18 mouse cellular contexts compared by ENCODE assay signal in the genomic region with DNA sequence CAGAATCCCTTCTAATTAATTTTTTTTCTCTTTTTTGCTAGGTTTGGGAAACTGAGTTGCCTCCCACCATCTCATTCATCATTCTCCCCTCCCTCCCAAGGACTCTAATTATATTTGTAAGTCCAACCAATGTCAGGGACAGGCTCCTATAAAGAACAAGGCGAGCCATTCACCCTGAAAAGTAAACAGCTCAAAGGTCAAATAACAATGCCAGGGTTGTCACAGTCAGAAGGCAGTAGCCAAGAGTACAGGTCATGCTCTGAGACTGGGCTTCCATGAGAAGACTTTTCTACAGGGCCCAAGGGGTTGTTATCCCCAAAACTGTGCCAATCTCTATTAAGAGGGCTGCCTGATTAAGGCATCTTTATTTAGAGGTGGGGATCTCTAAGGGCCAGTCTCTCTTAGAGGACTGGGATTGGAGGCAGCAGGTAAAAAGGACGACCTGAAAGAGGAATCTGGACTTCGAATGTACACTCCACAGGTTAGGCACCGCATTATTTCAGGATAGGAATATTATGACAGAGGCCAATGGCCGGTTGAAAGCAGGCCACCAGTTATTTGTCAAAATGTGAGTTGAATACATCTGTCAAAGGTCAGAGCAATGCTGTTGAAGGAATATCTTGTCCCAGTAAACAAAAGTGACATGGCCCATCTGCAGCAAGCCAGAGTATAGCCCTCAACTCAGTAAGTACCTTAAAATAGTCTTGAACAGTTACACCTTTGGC. TPM values are rescaled to one million over a fixed set of nuclear protein-coding genes. Genes with fewer than 3 reads are reported as not detected.
DNase-seq lines count a peak whose midpoint lies in the region; ATAC-seq and TF ChIP-seq lines count a peak whose summit lies in the region.
"Had no signal": no experiment of that assay in that cellular context is flagged by ENCODE, and none has a peak within 500 bp of the region (broad histone marks: within the 10 kb centered on the region; RNA-seq: fewer than 3 reads in every experiment).

A gene (plus strand): TSS at position 635 of the 725 bp plus-strand sequence.

- no peak for TF ChIP-seq EP300 in stomach, postnatal 0 days (optimal IDR thresholded peaks at IDR 0.05)

- H3K9me3 ChIP-seq in kidney, embryonic 16.5 days (ENCODE audit: low read length) = no peaks in the 10 kb centered on the region
- H3K9me3 ChIP-seq in liver, embryonic 15.5 days (replicated peaks) = no peaks in the 10 kb centered on the region
- H3K9me3 ChIP-seq in liver, embryonic 12.5 days (replicated peaks) = no peaks in the 10 kb centered on the region
- H3K9me3 ChIP-seq in stomach, postnatal 0 days (ENCODE audit: control insufficient read depth, low read length) = no peaks in the 10 kb centered on the region
- no peaks in the 10 kb centered on the region for H3K9me3 ChIP-seq in forebrain, embryonic 14.5 days (replicated peaks; ENCODE audit: control insufficient read depth, low read length)
- H3K9me3 ChIP-seq in hindbrain, embryonic 16.5 days (ENCODE audit: control insufficient read depth, low read length) = no peaks in the 10 kb centered on the region
- H3K9me3 ChIP-seq: embryonic facial prominence, embryonic 15.5 days; forebrain, embryonic 12.5 days; limb, embryonic 10.5 days had no signal

- H3K36me3 ChIP-seq in kidney, embryonic 16.5 days (ENCODE audit: insufficient read depth, low read length) = no peaks in the 10 kb centered on the region
- no peaks in the 10 kb centered on the region for H3K36me3 ChIP-seq in liver, embryonic 15.5 days (replicated peaks)
- no peaks in the 10 kb centered on the region for H3K36me3 ChIP-seq in liver, embryonic 12.5 days
- H3K36me3 ChIP-seq in stomach, postnatal 0 days (ENCODE audit: control insufficient read depth, insufficient read depth, low read length) = no peaks in the 10 kb centered on the region
- no peaks in the 10 kb centered on the region for H3K36me3 ChIP-seq in forebrain, embryonic 14.5 days (ENCODE audit: control insufficient read depth, insufficient read depth, low read length)
- H3K36me3 ChIP-seq in hindbrain, embryonic 16.5 days (ENCODE audit: control insufficient read depth, insufficient read depth, low read length) = no peaks in the 10 kb centered on the region
- H3K36me3 ChIP-seq: embryonic facial prominence, embryonic 15.5 days; forebrain, embryonic 12.5 days; limb, embryonic 10.5 days had no signal

- H3K4me3 ChIP-seq in kidney, embryonic 16.5 days (ENCODE audit: low read length) = no peak within 1 kb of the TSS
- H3K4me3 ChIP-seq in liver, embryonic 15.5 days (replicated peaks) = no peak within 1 kb of the TSS
- H3K4me3 ChIP-seq in liver, embryonic 12.5 days = no peak within 1 kb of the TSS
- H3K4me3 ChIP-seq in stomach, postnatal 0 days (ENCODE audit: low read depth, low read length) = no peak within 1 kb of the TSS
- no peak within 1 kb of the TSS for H3K4me3 ChIP-seq in forebrain, embryonic 14.5 days (ENCODE audit: low read depth, low read length)
- no peak within 1 kb of the TSS for H3K4me3 ChIP-seq in hindbrain, embryonic 16.5 days (ENCODE audit: low read length)
- H3K4me3 ChIP-seq: embryonic facial prominence, embryonic 15.5 days; forebrain, embryonic 12.5 days; limb, embryonic 10.5 days had no signal

- H3K27ac ChIP-seq in kidney, embryonic 16.5 days (ENCODE audit: low read length) = no peak within 1 kb of the TSS
- no peak within 1 kb of the TSS for H3K27ac ChIP-seq in liver, embryonic 15.5 days (replicated peaks)
- no peak within 1 kb of the TSS for H3K27ac ChIP-seq in liver, embryonic 12.5 days
- H3K27ac ChIP-seq in stomach, postnatal 0 days (replicated peaks) = no peak within 1 kb of the TSS; the same call in 1 of the 2 replicates
- H3K27ac ChIP-seq in forebrain, embryonic 14.5 days (ENCODE audit: low read depth, low read length) = no peak within 1 kb of the TSS
- H3K27ac ChIP-seq in hindbrain, embryonic 16.5 days (ENCODE audit: low read depth, low read length) = no peak within 1 kb of the TSS
- H3K27ac ChIP-seq: embryonic facial prominence, embryonic 15.5 days; forebrain, embryonic 12.5 days; limb, embryonic 10.5 days; macrophage had no signal

- no peak within 1 kb of the TSS for H3K9ac ChIP-seq in kidney, embryonic 16.5 days (replicated peaks; ENCODE audit: low read length)
- no peak within 1 kb of the TSS for H3K9ac ChIP-seq in liver, embryonic 15.5 days
- no peak within 1 kb of the TSS for H3K9ac ChIP-seq in liver, embryonic 12.5 days
- no peak within 1 kb of the TSS for H3K9ac ChIP-seq in stomach, postnatal 0 days (ENCODE audit: low read length)
- no peak within 1 kb of the TSS for H3K9ac ChIP-seq in forebrain, embryonic 14.5 days (ENCODE audit: low read length)
- no peak within 1 kb of the TSS for H3K9ac ChIP-seq in hindbrain, embryonic 16.5 days (ENCODE audit: low read depth, low read length)
- H3K9ac ChIP-seq: embryonic facial prominence, embryonic 15.5 days; forebrain, embryonic 12.5 days had no signal

- 76% methylated on average over 5 of the region's 5 CpGs for WGBS in kidney, embryonic 16.5 days
- 47% methylated on average over 5 of the region's 5 CpGs for WGBS in liver, embryonic 15.5 days (ENCODE audit: insufficient replicate concordance)
- WGBS in liver, embryonic 12.5 days (ENCODE audit: insufficient replicate concordance) = 49% methylated on average over 5 of the region's 5 CpGs
- 57% methylated on average over 5 of the region's 5 CpGs for WGBS in stomach, postnatal 0 days
- WGBS in forebrain, embryonic 14.5 days = 77% methylated on average over 5 of the region's 5 CpGs
- WGBS in hindbrain, embryonic 16.5 days = 78% methylated on average over 5 of the region's 5 CpGs

- H3K27me3 ChIP-seq in kidney, embryonic 16.5 days (ENCODE audit: insufficient read depth, low read length) = no peaks in the 10 kb centered on the region
- peaks cover 46% of the 10 kb centered on the region for H3K27me3 ChIP-seq in liver, embryonic 15.5 days
- H3K27me3 ChIP-seq in liver, embryonic 12.5 days (replicated peaks) = peaks cover 53% of the 10 kb centered on the region
- H3K27me3 ChIP-seq in stomach, postnatal 0 days (ENCODE audit: control insufficient read depth, insufficient read depth, low read length) = no peaks in the 10 kb centered on the region
- no peaks in the 10 kb centered on the region for H3K27me3 ChIP-seq in forebrain, embryonic 14.5 days (replicated peaks; ENCODE audit: control insufficient read depth, insufficient read depth, low read length)
- H3K27me3 ChIP-seq in hindbrain, embryonic 16.5 days (replicated peaks; ENCODE audit: control insufficient read depth, insufficient read depth, low read length) = no peaks in the 10 kb centered on the region
- H3K27me3 ChIP-seq: embryonic facial prominence, embryonic 15.5 days; forebrain, embryonic 12.5 days had no signal

- peaks cover 8% of the 10 kb centered on the region; the same call in 1 of the 2 replicates for H3K4me1 ChIP-seq in kidney, embryonic 16.5 days (ENCODE audit: insufficient read depth, low read length)
- peaks cover 6% of the 10 kb centered on the region; the same call in 1 of the 2 replicates for H3K4me1 ChIP-seq in liver, embryonic 15.5 days (replicated peaks)
- 0 out of 2 replicates have a peak, but pooled peaks cover 9% of the 10 kb centered on the region for H3K4me1 ChIP-seq in liver, embryonic 12.5 days
- no peaks in the 10 kb centered on the region; the same call in 1 of the 2 replicates for H3K4me1 ChIP-seq in stomach, postnatal 0 days (replicated peaks; ENCODE audit: control insufficient read depth, insufficient read depth)
- H3K4me1 ChIP-seq in forebrain, embryonic 14.5 days (ENCODE audit: control insufficient read depth, insufficient read depth, low read length) = no peaks in the 10 kb centered on the region
- H3K4me1 ChIP-seq in hindbrain, embryonic 16.5 days (ENCODE audit: control insufficient read depth, insufficient read depth, low read depth, low read length) = peaks cover 7% of the 10 kb centered on the region

- no peak for ATAC-seq in kidney, embryonic 16.5 days (ENCODE audit: low FRiP score, low TSS enrichment)
- ATAC-seq in liver, embryonic 15.5 days (ENCODE audit: insufficient read depth) = peak; percentile 44; the same call in 1 of the 2 replicates
- no peak for ATAC-seq in liver, embryonic 12.5 days
- ATAC-seq in stomach, postnatal 0 days (ENCODE audit: low FRiP score, low TSS enrichment) = peak; percentile 36; the same call in 1 of the 2 replicates
- ATAC-seq in forebrain, embryonic 14.5 days = no peak
- ATAC-seq in hindbrain, embryonic 16.5 days = no peak

- DNase-seq in kidney, adult 11 months = peak; percentile 21
- no peak for DNase-seq in gastrocnemius, postnatal 25 days
- no peak for DNase-seq in stomach, postnatal 0 days (ENCODE audit: low spot score)
- no peak for DNase-seq in forebrain, embryonic 14.5 days (ENCODE audit: low spot score)
- DNase-seq: adrenal gland, postnatal 10 days; cerebellum, adult 9-10 months; heart, postnatal 36 days; lung, adult 2 months; midbrain, embryonic 14.5 days had no signal

- no peak for TF ChIP-seq CTCF in stomach, postnatal 0 days (IDR thresholded peaks at IDR 0.05; ENCODE audit: low read depth)

- no peak within 1 kb of the TSS for H3K4me2 ChIP-seq in kidney, embryonic 16.5 days (replicated peaks; ENCODE audit: low read depth, low read length)
- no peak within 1 kb of the TSS for H3K4me2 ChIP-seq in liver, embryonic 15.5 days
- no peak within 1 kb of the TSS for H3K4me2 ChIP-seq in liver, embryonic 12.5 days
- no peak within 1 kb of the TSS for H3K4me2 ChIP-seq in stomach, postnatal 0 days (replicated peaks; ENCODE audit: low read depth)
- H3K4me2 ChIP-seq in forebrain, embryonic 14.5 days (ENCODE audit: low read length) = no peak within 1 kb of the TSS
- H3K4me2 ChIP-seq in hindbrain, embryonic 16.5 days (ENCODE audit: low read length) = no peak within 1 kb of the TSS
- H3K4me2 ChIP-seq: embryonic facial prominence, embryonic 15.5 days; forebrain, embryonic 12.5 days; heart, embryonic 11.5 days had no signal

RNA-seq across cellular contexts. Expression of the gene that starts here (rescaled TPM):
- 0.25 TPM in 1 of 2 replicates, not detected in the other for polyA plus RNA-seq in kidney, embryonic 16.5 days (2015; fragmentation: Nextera tagmentation; extraction: Ambion mirVana)
- polyA plus RNA-seq in liver, embryonic 15.5 days (2015; fragmentation: Nextera tagmentation; extraction: Ambion mirVana) = not detected in 2 replicates
- not detected in 2 replicates for polyA plus RNA-seq in liver, embryonic 12.5 days (2016; fragmentation: Nextera tagmentation; extraction: Ambion mirVana)
- total RNA-seq in gastrocnemius, postnatal 25 days (2021) = 10 to 100 TPM; 34.6 to 57.2 TPM
- 1.1 and 1.7 TPM in 2 replicates for polyA plus RNA-seq in stomach, postnatal 0 days (2015; fragmentation: Nextera tagmentation; extraction: Ambion mirVana)
- 0.90 and 1.1 TPM in 2 replicates for polyA plus RNA-seq in forebrain, embryonic 14.5 days (2014; fragmentation: Nextera tagmentation; extraction: Ambion mirVana)
- 0.81 and 2.9 TPM in 2 replicates for polyA plus RNA-seq in hindbrain, embryonic 16.5 days (2015; fragmentation: Nextera tagmentation; extraction: Ambion mirVana)
- polyA plus RNA-seq: heart, embryonic 11.5 days; macrophage had no signal

Comparison
In these comparisons a context has a peak if more than half of its experiments do, and no peak if none do; other contexts are left out.
1. Peak in ATAC-seq in liver, embryonic 15.5 days; RNA of the gene not detected or under 1 TPM.